Mouse (Mus musculus) intestine, postnatal 0 days (tissue): ENCODE measurements around the gene Mrpl23. TPM values are rescaled to one million over a fixed set of nuclear protein-coding genes. Genes with fewer than 3 reads are reported as not detected.
A peak's percentile ranks its signal among the peaks of the same experiment; 100 is the strongest.

Experiments used
- ATAC-seq: fragments of 200-750 bp; cut with Nextera tagmentation; 2 replicates; pipeline ENCODE4 v1.8.0; 2017; ENCODE audit warnings: mild to moderate bottlenecking, moderate TSS enrichment, moderate library complexity
- H3K27ac ChIP-seq: fragments of 300-500 bp; sonication (generic); 2 replicates; pipeline ENCODE4 v1.5.1; 2014; ENCODE audit warnings: mild to moderate bottlenecking, low read depth, low read length, moderate library complexity
- H3K27me3 ChIP-seq: fragments of 300-500 bp; sonication (generic); replicated peaks from 2 replicates; pipeline ENCODE4 v1.6.1; 2014; ENCODE audit warnings: low read length, mixed read lengths; ENCODE audit not compliant: control insufficient read depth, insufficient read depth
- H3K36me3 ChIP-seq: fragments of 300-500 bp; sonication (generic); 2 replicates; pipeline ENCODE4 v1.6.1; 2014; ENCODE audit warnings: mild to moderate bottlenecking, moderate library complexity; ENCODE audit not compliant: control insufficient read depth, insufficient read depth
- H3K4me1 ChIP-seq: fragments of 300-500 bp; sonication (generic); replicated peaks from 2 replicates; pipeline ENCODE4 v1.6.1; 2014; ENCODE audit warnings: antibody characterized with exemption, low read length, mixed read lengths; ENCODE audit not compliant: control insufficient read depth, insufficient read depth
- H3K4me2 ChIP-seq: fragments of 300-500 bp; sonication (generic); replicated peaks from 2 replicates; pipeline ENCODE4 v1.6.1; 2014; ENCODE audit warnings: low read depth, mild to moderate bottlenecking, moderate library complexity
- H3K4me3 ChIP-seq: fragments of 300-500 bp; sonication (generic); 2 replicates; pipeline ENCODE4 v1.5.1; 2014; ENCODE audit warnings: low read depth, low read length
- H3K9ac ChIP-seq: fragments of 300-500 bp; sonication (generic); 2 replicates; pipeline ENCODE4 v1.6.1; 2014; ENCODE audit warnings: mild to moderate bottlenecking, low read depth, low read length
- H3K9me3 ChIP-seq: fragments of 300-500 bp; sonication (generic); 2 replicates; pipeline ENCODE4 v1.6.1; 2016; ENCODE audit warnings: mixed run types; ENCODE audit not compliant: control insufficient read depth
- CTCF ChIP-seq: sonication (generic); IDR thresholded peaks from 2 replicates; pipeline ENCODE4 v1.5.1; 2016; ENCODE audit warnings: low read depth, mild to moderate bottlenecking, control low read depth, antibody characterized with exemption, moderate library complexity
- WGBS: fragments of 180-500 bp; shearing (Covaris S2); extraction: QIAGEN DNeasy Blood & Tissue Kit; methylation state at CpG from one replicate; pipeline ENCODE4 v1.1.7; 2014; 5-methylcytosine and 5-hydroxymethylcytosine counted together
- polyA plus RNA-seq: library from polyadenylated mRNA; unstranded; fragments of >200 nt; fragmentation: Nextera tagmentation; extraction: Ambion mirVana; gene quantifications from 2 replicates; pipeline ENCODE4 v1.2.1, GENCODE M21; 2015

Mrpl23 gene
- polyA plus RNA-seq, 1 experiment from 2014 or later: 26.7 TPM

- WGBS: 42% methylated on average over 12 of the region's 12 CpGs
Measured at GRCm38 (mm10) chr7:142510021-142510777, 22.3 kb upstream of the Mrpl23 start.

GRCm38 (mm10) chr7:142514048-142514447 is 18.4 kb upstream of the Mrpl23 start:
- WGBS: 84% methylated on average over 4 of the region's 4 CpGs

More at GRCm38 (mm10) chr7:142510021-142510777, 22.3 kb upstream of the Mrpl23 start:
- Histone ChIP-seq H3K4me3 (no peak overlapping the region), H3K36me3 (no peaks in the 10 kb centered on the region), H3K9ac (no peak overlapping the region), H3K27ac (no peak overlapping the region), H3K27me3 (no peaks in the 10 kb centered on the region), H3K4me2 (no peak overlapping the region), H3K4me1 (no peaks in the 10 kb centered on the region; the same call in 1 of the 2 replicates), H3K9me3 (no peaks in the 10 kb centered on the region)
- no peak for TF ChIP-seq CTCF
- no peak for ATAC-seq

GRCm38 (mm10) chr7:142516221-142516978 is 16.1 kb upstream of the Mrpl23 start:
- 0 out of 2 replicates have a peak overlapping the region, but pooled peaks have one; percentile 21 for H3K27ac ChIP-seq
- H3K4me1 ChIP-seq: no peaks in the 10 kb centered on the region
- no peaks in the 10 kb centered on the region for H3K9me3 ChIP-seq
- H3K27me3 ChIP-seq: no peaks in the 10 kb centered on the region
- no peaks in the 10 kb centered on the region for H3K36me3 ChIP-seq
- no peak for TF ChIP-seq CTCF
- H3K4me3 ChIP-seq: no peak overlapping the region
- H3K4me2 ChIP-seq: 0 out of 2 replicates have a peak overlapping the region, but pooled peaks have one; percentile 24
- 0 out of 2 replicates have a peak overlapping the region, but pooled peaks have one; percentile 1 for H3K9ac ChIP-seq
- 47% methylated on average over 21 of the region's 21 CpGs for WGBS
- ATAC-seq: peak; percentile 37; the same call in 1 of the 2 replicates

More at GRCm38 (mm10) chr7:142514048-142514447, 18.4 kb upstream of the Mrpl23 start:
- Histone ChIP-seq H3K27me3 (no peaks in the 10 kb centered on the region), H3K4me3 (no peak overlapping the region), H3K4me2 (no peak overlapping the region), H3K36me3 (no peaks in the 10 kb centered on the region), H3K27ac (no peak overlapping the region), H3K9ac (no peak overlapping the region), H3K9me3 (no peaks in the 10 kb centered on the region), H3K4me1 (no peaks in the 10 kb centered on the region)
- ATAC-seq: no peak
- TF ChIP-seq CTCF: no peak

- no peak for ATAC-seq
- WGBS: 45% methylated on average over 3 of the region's 3 CpGs
Measured at GRCm38 (mm10) chr7:142517531-142517930, 15.0 kb upstream of the Mrpl23 start.

GRCm38 (mm10) chr7:142520331-142520730 is 12.2 kb upstream of the Mrpl23 start:
- WGBS: 61% methylated on average over 4 of the region's 4 CpGs
- TF ChIP-seq CTCF: no peak

More at GRCm38 (mm10) chr7:142517531-142517930, 15.0 kb upstream of the Mrpl23 start:
- H3K4me2 ChIP-seq: no peak overlapping the region
- no peak overlapping the region for H3K27ac ChIP-seq
- H3K27me3 ChIP-seq: no peaks in the 10 kb centered on the region
- no peak for TF ChIP-seq CTCF
- no peaks in the 10 kb centered on the region for H3K9me3 ChIP-seq
- H3K4me3 ChIP-seq: no peak overlapping the region
- no peaks in the 10 kb centered on the region for H3K4me1 ChIP-seq
- no peak overlapping the region for H3K9ac ChIP-seq
- no peaks in the 10 kb centered on the region for H3K36me3 ChIP-seq

GRCm38 (mm10) chr7:142522352-142522751 is 10.1 kb upstream of the Mrpl23 start:
- ATAC-seq: peak; percentile 51
- Histone ChIP-seq H3K4me2 (no peak overlapping the region), H3K9ac (no peak overlapping the region), H3K36me3 (no peaks in the 10 kb centered on the region), H3K4me3 (no peak overlapping the region), H3K27me3 (no peaks in the 10 kb centered on the region), H3K4me1 (no peaks in the 10 kb centered on the region; the same call in 1 of the 2 replicates), H3K27ac (no peak overlapping the region), H3K9me3 (no peaks in the 10 kb centered on the region)
- 26% methylated on average over 4 of the region's 4 CpGs for WGBS
- peak; percentile 93 for TF ChIP-seq CTCF

More at GRCm38 (mm10) chr7:142520331-142520730, 12.2 kb upstream of the Mrpl23 start:
- no peak for ATAC-seq
- Histone ChIP-seq H3K4me2 (no peak overlapping the region), H3K9me3 (no peaks in the 10 kb centered on the region), H3K27ac (no peak overlapping the region), H3K27me3 (no peaks in the 10 kb centered on the region), H3K4me3 (no peak overlapping the region), H3K36me3 (no peaks in the 10 kb centered on the region), H3K9ac (no peak overlapping the region), H3K4me1 (no peaks in the 10 kb centered on the region)
